Mouse (Mus musculus) CH12.LX (cell line): ENCODE measurements around the gene Aifm3. TPM values are rescaled to one million over a fixed set of nuclear protein-coding genes. Genes with fewer than 3 reads are reported as not detected.

ENCODE experiments used
- DNase-seq: peaks from one replicate; pipeline ENCODE4 v3.0.0-alpha.2; 2013; ENCODE audit errors: extremely low read depth
- H3K27ac ChIP-seq: 2 replicates; pipeline ENCODE4 v1.5.1; 2012; ENCODE audit warnings: low read depth, mild to moderate bottlenecking, control low read depth, moderate library complexity; ENCODE audit not compliant: insufficient read depth
- H3K27me3 ChIP-seq: replicated peaks from 2 replicates; pipeline ENCODE3; 2012; ENCODE audit warnings: inconsistent platforms
- H3K36me3 ChIP-seq, 2 experiments: replicated peaks in 1 of 2; 2 replicates each; pipeline versions ENCODE3 to v1.6.1; 2012; ENCODE audit warnings: inconsistent platforms in 1 of 2, low read length in 1 of 2, mild to moderate bottlenecking in 1 of 2, mixed read lengths in 1 of 2, moderate library complexity in 1 of 2; ENCODE audit not compliant: control insufficient read depth in 1 of 2, insufficient read depth in 1 of 2
- H3K4me1 ChIP-seq, 2 experiments: 2 replicates each; pipeline ENCODE4 v1.6.1; 2012; ENCODE audit warnings: inconsistent platforms in 1 of 2, moderate library complexity in 1 of 2; ENCODE audit not compliant: insufficient read depth in 2 of 2, control insufficient read depth in 1 of 2
- H3K4me2 ChIP-seq: 2 replicates; pipeline ENCODE4 v1.6.1; 2012; ENCODE audit warnings: low read depth, mild to moderate bottlenecking, control low read depth; ENCODE audit not compliant: poor library complexity, insufficient read depth, severe bottlenecking
- H3K4me3 ChIP-seq, 3 experiments: fragments of 150-350 bp in 1 of 3; sonication (generic) in 1 of 3; replicated peaks in 1 of 3; 2 replicates each; pipeline versions ENCODE3 to v1.5.1; 2011 to 2012; ENCODE audit warnings: low read depth in 2 of 3, low read length in 2 of 3, mild to moderate bottlenecking in 2 of 3, moderate library complexity in 2 of 3, control low read depth in 1 of 3, improper control_type of control experiment in 1 of 3, inconsistent platforms in 1 of 3, mixed read lengths in 1 of 3; ENCODE audit not compliant: poor library complexity in 1 of 3
- H3K79me2 ChIP-seq: replicated peaks from 2 replicates; pipeline ENCODE4 v1.6.1; 2012; ENCODE audit warnings: mild to moderate bottlenecking, moderate library complexity; ENCODE audit not compliant: control insufficient read depth, poor library complexity, insufficient read depth, severe bottlenecking; ENCODE audit errors: extremely low read depth
- H3K9ac ChIP-seq: 2 replicates; pipeline ENCODE4 v1.6.1; 2012; ENCODE audit warnings: low read depth, mild to moderate bottlenecking, control low read depth, moderate library complexity; ENCODE audit not compliant: insufficient read depth
- H3K9me3 ChIP-seq: replicated peaks from 2 replicates; pipeline ENCODE3; 2012; ENCODE audit warnings: low read length, inconsistent platforms, mixed read lengths
- BHLHE40 ChIP-seq: IDR thresholded peaks from 2 replicates; pipeline ENCODE4 v1.6.1; 2011; ENCODE audit warnings: mild to moderate bottlenecking, low read depth, low read length, improper control_type of control experiment
- CHD2 ChIP-seq: IDR thresholded peaks from 2 replicates; pipeline ENCODE4 v1.6.1; 2011; ENCODE audit warnings: low read length, improper control_type of control experiment
- CTCF ChIP-seq, 2 experiments: IDR thresholded peaks in 1 of 2; conservative IDR thresholded peaks in 1 of 2; 2 replicates each; pipeline ENCODE4 v1.5.1; 2011 to 2012; ENCODE audit warnings: low read depth in 2 of 2, low read length in 2 of 2, improper control_type of control experiment in 1 of 2, inconsistent platforms in 1 of 2, mild to moderate bottlenecking in 1 of 2, moderate library complexity in 1 of 2
- EP300 ChIP-seq: IDR thresholded peaks from 2 replicates; pipeline ENCODE4 v1.6.1; 2011; ENCODE audit warnings: low read length, improper control_type of control experiment
- ETS1 ChIP-seq: conservative IDR thresholded peaks from 2 replicates; pipeline ENCODE4 v1.6.1; 2012; ENCODE audit warnings: low read depth, mild to moderate bottlenecking, inconsistent platforms, low read length, improper control_type of control experiment, moderate library complexity
- HCFC1 ChIP-seq: IDR thresholded peaks from 2 replicates; pipeline ENCODE4 v1.6.1; 2012; ENCODE audit warnings: low read depth, mild to moderate bottlenecking, inconsistent platforms, low read length, improper control_type of control experiment
- IRF4 ChIP-seq: IDR thresholded peaks from 2 replicates; pipeline ENCODE4 v1.6.1; 2014; ENCODE audit warnings: low read depth, mild to moderate bottlenecking, inconsistent platforms, low read length, improper control_type of control experiment
- KAT2A ChIP-seq: IDR thresholded peaks from 2 replicates; pipeline ENCODE4 v1.6.1; 2012; ENCODE audit warnings: low read length, improper control_type of control experiment, inconsistent platforms; ENCODE audit not compliant: insufficient replicate concordance
- MAFK ChIP-seq: IDR thresholded peaks from 2 replicates; pipeline ENCODE4 v1.6.1; 2011; ENCODE audit warnings: low read length, improper control_type of control experiment; ENCODE audit not compliant: insufficient replicate concordance
- MAX ChIP-seq: IDR thresholded peaks from 2 replicates; pipeline ENCODE4 v1.6.1; 2011; ENCODE audit warnings: low read length, improper control_type of control experiment
- MAZ ChIP-seq: IDR thresholded peaks from 2 replicates; pipeline ENCODE4 v1.6.1; 2012; ENCODE audit warnings: low read depth, mild to moderate bottlenecking, inconsistent platforms, low read length, improper control_type of control experiment, moderate library complexity
- MEF2A ChIP-seq: IDR thresholded peaks from 2 replicates; pipeline ENCODE4 v1.6.1; 2014; ENCODE audit warnings: low read depth, mild to moderate bottlenecking, inconsistent platforms, low read length, improper control_type of control experiment, borderline replicate concordance
- MXI1 ChIP-seq: IDR thresholded peaks from 2 replicates; pipeline ENCODE4 v1.6.1; 2011; ENCODE audit warnings: mild to moderate bottlenecking, low read depth, low read length, improper control_type of control experiment
- NELFE ChIP-seq: IDR thresholded peaks from 2 replicates; pipeline ENCODE4 v1.6.1; 2011; ENCODE audit warnings: low read depth, low read length, improper control_type of control experiment
- POLR2A ChIP-seq: IDR thresholded peaks from 2 replicates; pipeline ENCODE4 v1.6.1; 2011; ENCODE audit warnings: low read depth, mild to moderate bottlenecking, improper control_type of control experiment, low read length
- POLR2AphosphoS2 ChIP-seq: IDR thresholded peaks from 2 replicates; pipeline ENCODE4 v1.6.1; 2011; ENCODE audit warnings: low read depth, low read length, improper control_type of control experiment
- RAD21 ChIP-seq: IDR thresholded peaks from 2 replicates; pipeline ENCODE4 v1.6.1; 2011; ENCODE audit warnings: low read depth, mild to moderate bottlenecking, low read length, improper control_type of control experiment, moderate library complexity
- SIN3A ChIP-seq: IDR thresholded peaks from 2 replicates; pipeline ENCODE4 v1.6.1; 2012; ENCODE audit warnings: low read length, improper control_type of control experiment, inconsistent platforms
- SMC3 ChIP-seq: IDR thresholded peaks from 2 replicates; pipeline ENCODE4 v1.6.1; 2011; ENCODE audit warnings: low read depth, low read length, improper control_type of control experiment
- TCF12 ChIP-seq: IDR thresholded peaks from 2 replicates; pipeline ENCODE4 v1.6.1; 2014; ENCODE audit warnings: low read depth, mild to moderate bottlenecking, inconsistent platforms, low read length, improper control_type of control experiment
- ZC3H11A ChIP-seq: IDR thresholded peaks from 2 replicates; pipeline ENCODE4 v1.6.1; 2012; ENCODE audit warnings: low read depth, mild to moderate bottlenecking, inconsistent platforms, low read length, improper control_type of control experiment
- dilution Hi-C: fragments of 300-500 bp; cut with MboI; formaldehyde crosslinking; loops from 2 replicates; pipeline ENCODE4 v1.14.3; 2020; ENCODE audit warnings: low sequenced_read_pairs; ENCODE audit not compliant: extremely low pct_unique_long_range_greater_than_20kb, extremely low pct_ligation_motif_present
- in situ Hi-C: fragments of 300-500 bp; cut with MboI; formaldehyde crosslinking; loops from 3 replicates; pipeline ENCODE4 v1.14.3; 2019; ENCODE audit warnings: low sequenced_read_pairs, low pct_ligation_motif_present, low pct_unique_long_range_greater_than_20kb, mixed read lengths
- polyA plus RNA-seq: library from polyadenylated mRNA; unstranded; fragments of >175 nt; gene quantifications from 2 replicates; pipeline ENCODE4 v1.2.1, GENCODE M21; 2012; ENCODE audit warnings: low read depth; ENCODE audit not compliant: insufficient read length
- total RNA-seq, 2 experiments: library from RNA; depleted of rRNA; stranded (reverse); fragments of 300-350 nt in 1 of 2; fragments of >200 nt in 1 of 2; gene quantifications; 2 replicates each; pipeline ENCODE4 v1.2.3; 2012 to 2014

Aifm3 gene
- total and polyA plus RNA-seq, 3 experiments = not detected

- Histone ChIP-seq H3K4me2 (peak overlapping the region; percentile 74), H3K79me2 (no peaks in the 10 kb centered on the region), H3K9me3 (no peaks in the 10 kb centered on the region), H3K9ac (no peak overlapping the region), H3K4me1 (peaks cover 6 to 10% of the 10 kb centered on the region in 2 experiments; a peak in 3 of 4 replicates), H3K36me3 (peaks cover 25 to 44% of the 10 kb centered on the region in 2 experiments), H3K27me3 (peaks cover 17% of the 10 kb centered on the region), H3K27ac (no peak overlapping the region), H3K4me3 (no peak overlapping the region)
- in situ Hi-C loops (no loop called here), dilution Hi-C loops (no loop called here)
- peak; percentile 44 for DNase-seq
- TF ChIP-seq MXI1 = no peak
- TF ChIP-seq ZC3H11A = no peak
- no peak for TF ChIP-seq IRF4
- peak; percentile 37 for TF ChIP-seq RAD21
- no peak for TF ChIP-seq CHD2
- no peak for TF ChIP-seq TCF12
- no peak for TF ChIP-seq SIN3A
- peak in 1 of 2 experiments; percentile 71; a peak in 2 of 4 replicates for TF ChIP-seq CTCF (conservative IDR thresholded peaks at IDR 0.05 in 1 of 2, IDR thresholded peaks at IDR 0.05 in 1 of 2; ENCODE audit: low read depth in 2 of 2, low read length in 2 of 2)
- 0 out of 2 replicates have a peak, but pooled peaks have one; percentile 5 for TF ChIP-seq POLR2A
- TF ChIP-seq SMC3 = peak; percentile 71
- TF ChIP-seq KAT2A = no peak
- TF ChIP-seq POLR2AphosphoS2 = peak; percentile 64; the same call in 1 of the 2 replicates
- TF ChIP-seq, all 38 proteins: peak for 5
Observed at GRCm38 (mm10) chr16:17488478-17489468, 638 bp upstream of the Aifm3 start.

DNA sequence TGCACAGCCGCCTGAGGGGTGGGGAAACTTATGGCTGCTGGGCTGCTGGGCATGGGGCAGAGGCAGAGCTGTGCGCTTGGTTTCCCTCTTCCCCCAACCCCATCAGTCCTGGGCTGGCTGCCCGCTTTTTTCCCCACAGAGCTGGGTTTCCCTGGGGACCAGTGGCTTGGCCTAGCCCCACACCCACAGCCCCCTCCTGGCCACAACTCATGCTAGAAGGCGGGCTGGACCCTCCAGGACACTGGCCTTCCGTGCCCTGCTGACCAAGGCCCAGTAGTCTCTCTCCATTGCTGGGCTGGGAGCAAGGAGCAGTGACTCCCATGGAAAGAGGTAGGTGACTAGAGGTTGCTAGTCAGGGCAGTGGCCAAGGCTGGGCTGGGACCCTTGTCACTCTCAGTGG lies 1.7 kb downstream of the Aifm3 start:
- Histone ChIP-seq H3K36me3 (peaks cover 12 to 20% of the 10 kb centered on the region in 2 experiments), H3K27ac (no peak overlapping the region), H3K79me2 (no peaks in the 10 kb centered on the region), H3K27me3 (peaks cover 24% of the 10 kb centered on the region), H3K4me2 (no peak overlapping the region), H3K4me1 (peaks cover 6 to 10% of the 10 kb centered on the region in 2 experiments; a peak in 3 of 4 replicates), H3K4me3 (no peak overlapping the region), H3K9ac (no peak overlapping the region), H3K9me3 (no peaks in the 10 kb centered on the region)
- TF ChIP-seq MAX (no peak), CTCF (conservative IDR thresholded peaks at IDR 0.05 in 1 of 2, IDR thresholded peaks at IDR 0.05 in 1 of 2; ENCODE audit: low read depth in 2 of 2, low read length in 2 of 2) (no peak), MEF2A (no peak), EP300 (no peak), HCFC1 (no peak), TCF12 (no peak), CHD2 (no peak), MAFK (no peak), ETS1 (no peak), MAZ (no peak), BHLHE40 (no peak), NELFE (no peak)
- in situ Hi-C loops (no loop called here), dilution Hi-C loops (no loop called here)
- DNase-seq = no peak
